In genomic region chr16:8566115-8566711, GRCm38 (mm10) we compare ENCODE assay signal across 7 mouse cellular contexts. TPM values are rescaled to one million over a fixed set of nuclear protein-coding genes. Genes with fewer than 3 reads are reported as not detected.
DNase-seq lines count a peak whose midpoint lies in the region; ATAC-seq lines count a peak whose summit lies in the region.

No protein-coding gene starts in this region.

- no peak overlapping the region for H3K4me3 ChIP-seq in forebrain, embryonic 16.5 days (replicated peaks; ENCODE audit: low read length)

- no peak overlapping the region for H3K4me2 ChIP-seq in forebrain, embryonic 16.5 days (ENCODE audit: low read length)

- no peak overlapping the region for H3K27ac ChIP-seq in forebrain, embryonic 16.5 days (ENCODE audit: low read length)

- WGBS in forebrain, embryonic 16.5 days, result 11% methylated on average over 3 of the region's 3 CpGs

- no peaks in the 10 kb centered on the region for H3K36me3 ChIP-seq in forebrain, embryonic 16.5 days (ENCODE audit: control insufficient read depth, insufficient read depth)

- H3K9me3 ChIP-seq in forebrain, embryonic 16.5 days (ENCODE audit: control insufficient read depth, low read length), result no peaks in the 10 kb centered on the region

- peak; percentile 80 for ATAC-seq in forebrain, embryonic 16.5 days
- ATAC-seq in frontal cortex, adult (ENCODE audit: low TSS enrichment), result no peak
- ATAC-seq in cerebellum, adult (ENCODE audit: insufficient number of reproducible peaks, low FRiP score, low TSS enrichment), result no peak

- H3K4me1 ChIP-seq in forebrain, embryonic 16.5 days (replicated peaks; ENCODE audit: control insufficient read depth, insufficient read depth, low read length), result peaks cover 10% of the 10 kb centered on the region

- peak; percentile 43 to 50 for DNase-seq in right cerebral cortex, postnatal 10 days (ENCODE audit: low spot score in 2 of 2)
- no peak for DNase-seq in right cerebral cortex, postnatal 25 days
- DNase-seq in mesoderm, embryonic 11.5 days (ENCODE audit: low read depth, low spot score), result peak; percentile 79
- no peak for DNase-seq in gastrocnemius, postnatal 25 days

- no peaks in the 10 kb centered on the region for H3K27me3 ChIP-seq in forebrain, embryonic 16.5 days (replicated peaks; ENCODE audit: control insufficient read depth, insufficient read depth, low read length)

- H3K9ac ChIP-seq in forebrain, embryonic 16.5 days (replicated peaks; ENCODE audit: low read depth, low read length), result no peak overlapping the region

RNA-seq across cellular contexts. Expression of gene Abat, which starts 53.0 kb away (rescaled TPM):
- 48.5 and 58.0 TPM in 2 replicates for polyA plus RNA-seq in forebrain, embryonic 16.5 days (2015; fragmentation: Nextera tagmentation; extraction: Ambion mirVana)
- total RNA-seq in gastrocnemius, postnatal 25 days (2021), result 1 to 10 TPM; 2.1 to 3.3 TPM

Comparison
In these comparisons a context has a peak if more than half of its experiments do, and no peak if none do; other contexts are left out.
1. DNase-seq: peak in right cerebral cortex, postnatal 10 days (2 of 2) and mesoderm, embryonic 11.5 days (single experiment); none in right cerebral cortex, postnatal 25 days (single experiment) and gastrocnemius, postnatal 25 days (single experiment).